Comparison of ENCODE assay signal across 11 mouse cellular contexts in the genomic region with DNA sequence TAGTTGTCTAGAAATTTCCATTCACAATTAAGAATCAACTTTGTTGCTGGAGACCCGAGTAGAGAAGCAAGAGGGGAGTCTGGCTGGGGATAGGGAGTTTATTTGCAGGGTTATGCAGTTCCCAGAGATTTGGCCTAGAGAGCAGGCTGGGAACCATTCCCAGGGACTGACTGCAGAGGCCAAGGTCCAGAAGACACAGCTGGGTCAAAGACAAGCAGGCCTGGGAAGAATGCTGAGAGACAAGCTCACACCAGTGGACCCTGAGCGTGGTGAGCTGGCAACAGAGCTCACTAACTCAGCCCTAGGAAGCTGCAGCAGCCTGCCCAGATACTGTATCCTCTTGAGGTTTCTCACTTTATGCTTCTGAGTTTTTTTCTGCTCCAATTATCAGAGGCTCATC.
DNase-seq lines count a peak whose midpoint lies in the region; ATAC-seq and TF ChIP-seq lines count a peak whose summit lies in the region.
"Had no signal": no experiment of that assay in that cellular context is flagged by ENCODE, and none has a peak within 500 bp of the region (broad histone marks: within the 10 kb centered on the region; RNA-seq: fewer than 3 reads in every experiment).

No protein-coding gene starts in this region.

- no peaks in the 10 kb centered on the region for H3K9me3 ChIP-seq in heart, embryonic 11.5 days (replicated peaks; ENCODE audit: control insufficient read depth, low read length)

- no peak overlapping the region for H3K9ac ChIP-seq in heart, embryonic 11.5 days (ENCODE audit: low read depth, low read length)
- H3K9ac ChIP-seq: liver, embryonic 14.5 days had no signal

- TF ChIP-seq CTCF in layer of hippocampus, adult 2 months (conservative IDR thresholded peaks at IDR 0.05): no peak

- no peaks in the 10 kb centered on the region for H3K27me3 ChIP-seq in heart, embryonic 11.5 days (ENCODE audit: control insufficient read depth, insufficient read depth, low read length)

- H3K36me3 ChIP-seq in heart, embryonic 11.5 days (ENCODE audit: control insufficient read depth, insufficient read depth, low read length): no peaks in the 10 kb centered on the region

- DNase-seq in heart, adult 18-20 months: peak; percentile 72 to 74
- DNase-seq in adrenal gland, postnatal 10 days: peak; percentile 38
- peak; percentile 70 for DNase-seq in heart, adult 8-10 months (ENCODE audit: low spot score)
- DNase-seq in lung, postnatal 36 days: peak; percentile 15
- no peak for DNase-seq in thymus, postnatal 4 days
- no peak for DNase-seq in layer of hippocampus, adult 2 months (ENCODE audit: low spot score in 2 of 2)
- no peak for DNase-seq in frontal cortex, postnatal 36 days (ENCODE audit: low spot score in 2 of 2)
- DNase-seq: cerebellum, postnatal 36 days had no signal

- H3K27ac ChIP-seq in heart, embryonic 11.5 days (ENCODE audit: low read depth, low read length): no peak overlapping the region
- H3K27ac ChIP-seq in layer of hippocampus, adult 2 months: no peak overlapping the region
- H3K27ac ChIP-seq: liver, embryonic 14.5 days had no signal

- no peak for ATAC-seq in heart, embryonic 11.5 days (replicated peaks; ENCODE audit: insufficient number of reproducible peaks, low FRiP score, low TSS enrichment)
- ATAC-seq: midbrain, embryonic 16.5 days had no signal

- H3K4me3 ChIP-seq in heart, embryonic 11.5 days (ENCODE audit: low read depth, low read length): no peak overlapping the region
- H3K4me3 ChIP-seq in layer of hippocampus, adult 2 months: no peak overlapping the region

- H3K4me2 ChIP-seq in heart, embryonic 11.5 days: no peak overlapping the region

- H3K4me1 ChIP-seq in heart, embryonic 11.5 days (ENCODE audit: control insufficient read depth, insufficient read depth, low read length): no peaks in the 10 kb centered on the region

- WGBS in heart, embryonic 11.5 days (ENCODE audit: insufficient replicate concordance): 57% methylated on average over 2 of the region's 2 CpGs

Comparison
In these comparisons a context has a peak if more than half of its experiments do, and no peak if none do; other contexts are left out.
1. DNase-seq: peak in heart, adult 18-20 months (2 of 2), adrenal gland, postnatal 10 days (single experiment), heart, adult 8-10 months (single experiment) and lung, postnatal 36 days (single experiment); none in thymus, postnatal 4 days (single experiment), layer of hippocampus, adult 2 months (0 of 2) and frontal cortex, postnatal 36 days (0 of 2).